Mouse (Mus musculus) urinary bladder, postnatal 36 days (tissue): Measurements from ENCODE around the gene Fcgr1.
A peak's percentile ranks its signal among the peaks of the same experiment; 100 is the strongest.
"Not testable (repeated sequence)": the region's sequence is repeated elsewhere in the genome, so short reads cannot be mapped to it uniquely, and the experiment has no call there.

Experiments
- DNase-seq, 2 experiments: peaks; one replicate each; pipeline ENCODE4 v3.0.0; 2022; ENCODE audit warnings: low spot score in 2 of 2, mixed read lengths in 1 of 2

Fcgr1 gene

DNA sequence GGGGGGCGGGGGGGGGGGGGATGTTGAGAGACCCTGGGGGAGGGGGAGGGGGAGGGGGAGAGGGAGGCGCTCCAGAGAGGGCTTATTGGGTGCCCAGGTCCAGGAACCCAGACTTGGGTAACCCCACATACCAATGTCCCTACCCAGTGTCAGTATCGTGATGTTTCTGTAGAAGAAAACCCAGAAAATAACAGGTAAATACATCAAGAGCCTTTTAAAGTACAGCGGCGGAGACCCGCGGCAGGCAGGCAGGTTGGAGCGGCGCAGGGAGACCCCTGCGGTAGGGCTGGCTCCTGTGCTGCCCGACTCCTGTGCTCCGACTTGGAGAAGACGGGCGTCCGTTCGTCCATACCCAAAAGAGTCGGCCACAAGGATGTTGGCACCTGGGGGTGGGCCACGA is 33.9 kb upstream of the Fcgr1 start:
- DNase-seq = no peak

DNA sequence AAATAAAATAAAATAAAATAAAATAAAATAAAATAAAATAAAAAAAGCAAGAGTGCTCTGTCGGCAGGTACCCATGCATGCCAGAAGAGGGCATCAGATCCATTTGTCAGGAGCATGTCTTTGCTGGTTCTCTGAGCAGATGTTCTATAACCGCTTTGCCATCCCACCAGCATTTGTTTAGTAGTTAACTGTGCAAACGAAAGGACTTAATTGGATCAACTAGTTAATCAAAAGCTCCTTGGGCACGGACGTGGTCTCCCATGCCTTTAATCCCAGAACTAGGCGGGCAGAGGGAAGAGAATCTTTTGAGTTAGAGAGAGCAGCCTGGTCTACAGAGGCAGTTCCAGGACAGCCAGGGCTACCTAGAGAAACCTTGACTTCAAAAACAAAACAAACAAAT is 33.4 kb upstream of the Fcgr1 start:
- no peak for DNase-seq

DNA sequence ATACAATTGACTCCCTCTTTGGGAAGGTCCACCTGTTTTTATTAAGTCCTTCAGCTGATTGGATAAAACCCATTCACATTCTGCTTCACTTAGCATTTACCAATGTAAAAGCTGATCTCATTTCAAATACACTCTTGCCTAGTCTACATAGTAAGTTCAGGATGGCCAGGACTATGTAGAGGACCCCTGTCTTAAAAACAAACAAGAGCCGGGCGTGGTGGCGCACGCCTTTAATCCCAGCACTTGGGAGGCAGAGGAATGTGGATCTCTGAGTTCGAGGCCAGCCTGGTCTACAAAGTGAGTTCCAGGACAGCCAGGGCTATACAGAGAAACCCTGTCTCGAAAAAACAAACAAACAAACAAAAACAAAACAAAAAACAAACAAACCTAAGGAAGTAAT is 30.0 kb upstream of the Fcgr1 start:
- not testable (repeated sequence) for DNase-seq

DNA sequence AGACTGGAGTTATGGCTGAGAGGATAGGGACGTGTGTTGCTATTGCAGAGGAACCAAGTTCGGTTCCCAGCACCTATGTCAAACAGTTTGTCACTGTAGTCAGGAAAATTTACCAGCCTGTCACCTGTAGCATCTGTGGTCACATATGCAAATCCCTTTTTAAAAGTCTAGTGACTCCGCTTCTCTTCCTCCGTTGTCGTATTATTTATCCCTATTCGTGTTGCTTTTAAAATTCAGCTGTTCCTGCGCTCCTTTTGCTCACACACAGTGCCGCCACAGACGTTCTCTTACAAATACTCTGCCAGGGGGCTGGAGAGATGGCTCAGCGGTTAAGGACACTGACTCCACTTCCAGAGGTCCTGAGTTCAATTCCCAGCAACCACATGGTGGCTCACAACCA is 28.8 kb upstream of the Fcgr1 start:
- no peak for DNase-seq

DNA sequence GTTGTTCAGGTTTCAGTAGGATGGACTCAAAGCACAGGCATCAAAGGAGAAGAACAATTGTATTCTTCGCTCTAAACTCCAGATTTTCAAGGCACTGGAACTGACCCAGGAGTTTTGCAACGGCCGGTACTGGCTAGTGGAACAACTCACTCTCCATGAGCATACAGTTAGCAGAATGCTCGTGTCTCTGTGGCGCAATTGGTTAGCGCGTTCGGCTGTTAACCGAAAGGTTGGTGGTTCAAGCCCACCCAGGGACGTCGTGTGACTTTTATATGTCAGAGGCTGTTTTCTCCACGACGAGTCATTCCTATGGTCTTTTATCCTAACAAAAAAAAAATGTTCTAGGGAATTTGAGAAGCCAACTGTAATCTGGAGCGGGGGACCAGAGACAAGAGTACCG is 28.1 kb upstream of the Fcgr1 start:
- no peak for DNase-seq

DNA sequence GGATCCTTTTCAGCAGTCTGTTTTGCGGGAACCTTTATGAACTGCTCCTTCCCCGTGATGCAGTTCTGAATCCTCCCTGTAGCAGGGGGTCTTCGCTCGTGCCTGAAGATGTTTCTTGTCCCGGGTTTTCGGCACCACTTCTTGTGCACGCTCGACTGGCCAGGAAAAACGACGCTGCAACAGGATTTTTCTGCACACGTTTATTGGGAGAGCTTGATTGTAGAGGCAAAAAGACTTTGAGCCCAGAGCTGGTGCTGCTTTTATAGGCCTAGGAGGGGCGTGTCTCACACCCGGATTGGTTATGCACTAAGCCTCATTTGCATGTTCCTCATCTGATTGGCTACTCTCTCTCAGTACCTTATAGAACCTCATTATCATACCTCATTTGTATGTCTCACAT is 26.2 kb upstream of the Fcgr1 start:
- DNase-seq = not testable (repeated sequence)

DNA sequence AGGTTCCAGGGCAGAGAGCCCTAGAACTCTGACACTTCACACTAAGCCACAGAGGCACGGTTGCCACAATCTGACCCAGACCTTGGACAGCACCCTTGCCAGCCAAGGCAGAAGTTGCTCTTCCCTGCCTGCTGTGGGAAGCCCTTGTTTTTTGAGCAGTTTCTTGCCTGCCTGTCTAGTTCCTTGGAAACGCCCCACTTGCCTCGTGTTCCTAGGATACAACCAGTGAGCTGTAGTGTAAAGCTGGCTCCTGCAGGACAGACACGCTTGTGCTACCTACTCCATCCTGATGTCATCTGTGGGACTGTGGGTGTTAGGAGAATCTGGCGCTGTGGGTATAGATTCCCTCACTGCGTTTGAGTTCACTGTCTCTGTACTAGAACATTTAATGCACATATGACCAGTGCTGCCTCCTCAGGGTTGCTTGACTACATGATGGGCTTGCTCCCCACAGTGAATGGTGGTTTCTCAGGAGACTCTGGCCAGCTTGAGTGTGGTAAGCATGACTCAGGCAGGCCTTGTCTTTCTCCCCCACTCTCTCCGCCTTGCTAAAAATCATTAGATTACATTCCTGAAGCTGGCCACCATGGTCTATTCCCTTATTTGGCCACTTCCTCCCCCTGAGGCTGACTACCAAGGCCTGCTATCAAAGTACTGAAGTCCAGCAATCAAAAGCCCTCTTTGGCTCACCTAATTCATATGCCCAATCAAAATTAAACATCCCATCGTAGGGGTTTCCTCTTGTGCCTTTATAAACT is 18.8 kb upstream of the Fcgr1 start:
- no peak for DNase-seq

DNA sequence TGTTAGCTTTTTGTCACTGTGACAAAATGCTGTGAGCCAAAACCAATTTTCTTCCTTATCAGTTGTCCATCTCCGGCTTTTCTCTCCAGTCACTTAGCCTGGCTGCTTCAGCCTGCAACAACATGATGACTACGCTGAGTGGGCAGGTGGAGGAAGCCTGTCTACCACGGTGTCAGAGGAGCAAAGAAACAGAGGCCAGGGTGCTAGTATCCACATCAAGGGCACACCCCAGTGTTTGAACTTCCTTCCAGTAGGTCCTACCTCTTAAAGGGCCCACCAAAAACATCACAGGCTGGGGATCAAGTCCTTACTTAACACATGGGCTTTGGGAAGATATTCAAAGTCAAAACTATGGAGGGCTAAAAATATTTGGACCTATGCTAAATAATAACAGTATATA is 15.7 kb upstream of the Fcgr1 start:
- DNase-seq = no peak

DNA sequence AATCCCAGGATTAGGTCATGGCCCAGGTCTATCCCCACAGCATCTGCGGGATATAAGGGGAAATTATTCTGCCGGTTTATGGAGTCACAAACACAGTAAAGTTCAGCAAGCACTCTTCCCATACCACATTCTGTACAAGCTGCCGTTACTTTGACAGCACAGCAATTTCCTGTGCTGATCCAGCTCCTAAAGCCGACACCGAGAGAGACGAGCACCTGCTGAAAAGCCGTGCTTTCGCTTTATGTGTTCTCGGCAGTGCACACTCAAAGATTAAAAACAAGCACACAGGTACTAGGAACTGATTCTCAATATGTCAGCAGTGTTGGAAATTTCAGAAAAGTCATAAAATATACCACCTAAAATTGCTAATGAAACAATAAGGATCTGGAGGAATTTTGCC is 12.7 kb upstream of the Fcgr1 start:
- DNase-seq = no peak

DNA sequence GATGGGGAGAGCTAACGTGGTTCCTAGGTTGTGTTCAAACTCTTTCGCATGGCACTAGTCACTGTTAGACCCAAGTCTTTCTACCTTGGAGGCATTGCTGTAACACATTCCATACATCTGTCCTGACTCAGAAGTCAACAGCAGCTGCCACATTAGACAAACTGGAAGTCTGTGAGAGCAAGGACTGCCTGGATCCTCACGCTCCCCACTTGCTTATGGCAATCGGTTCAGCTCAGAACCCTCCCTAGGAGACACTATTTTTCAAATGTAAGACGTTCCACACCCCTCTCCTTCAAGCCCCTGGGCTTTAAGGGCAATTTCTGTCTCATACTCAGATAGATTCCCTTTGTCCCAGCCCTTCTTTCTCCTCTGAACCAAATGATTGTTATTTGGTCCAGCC is 8.3 kb upstream of the Fcgr1 start:
- DNase-seq = no peak

DNA sequence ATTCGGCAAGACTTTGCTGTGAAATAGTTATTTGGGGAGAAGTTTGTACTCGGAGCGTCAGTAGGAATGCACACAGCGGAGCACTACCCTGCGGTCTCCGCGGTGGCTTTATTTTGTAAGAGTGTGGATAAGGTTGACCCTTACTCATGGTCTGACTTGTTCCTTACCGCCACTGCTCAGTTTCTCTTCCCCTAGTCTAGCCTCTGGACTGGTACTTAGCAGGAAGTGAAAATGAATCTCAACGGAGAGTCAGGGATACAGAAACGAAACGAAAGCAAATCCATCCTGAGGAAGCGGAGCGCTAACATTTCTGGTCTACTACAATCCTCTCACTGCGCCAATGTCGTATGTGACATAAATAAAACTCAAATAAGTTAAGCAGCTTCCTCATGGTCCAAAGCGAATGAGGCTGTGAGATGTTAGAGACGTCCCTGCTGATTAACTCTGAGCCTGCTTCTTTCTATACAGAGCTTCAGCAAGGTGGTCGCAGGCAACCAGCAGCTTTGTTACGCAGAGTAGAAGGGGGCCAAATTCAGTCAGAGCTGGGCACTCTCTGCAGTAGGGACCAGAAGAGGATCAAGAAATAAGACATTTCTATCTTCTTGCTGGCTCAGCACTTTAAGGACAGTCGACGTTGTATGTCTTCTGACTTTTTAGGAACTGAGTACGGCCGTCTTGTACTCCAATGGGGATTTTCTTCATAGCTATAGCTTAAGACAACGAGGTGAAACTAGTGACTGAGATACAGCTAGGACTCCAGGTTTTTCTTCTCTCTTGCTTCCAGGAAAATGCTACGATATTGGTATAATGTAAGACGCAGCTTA is 7.1 kb upstream of the Fcgr1 start:
- no peak for DNase-seq

DNA sequence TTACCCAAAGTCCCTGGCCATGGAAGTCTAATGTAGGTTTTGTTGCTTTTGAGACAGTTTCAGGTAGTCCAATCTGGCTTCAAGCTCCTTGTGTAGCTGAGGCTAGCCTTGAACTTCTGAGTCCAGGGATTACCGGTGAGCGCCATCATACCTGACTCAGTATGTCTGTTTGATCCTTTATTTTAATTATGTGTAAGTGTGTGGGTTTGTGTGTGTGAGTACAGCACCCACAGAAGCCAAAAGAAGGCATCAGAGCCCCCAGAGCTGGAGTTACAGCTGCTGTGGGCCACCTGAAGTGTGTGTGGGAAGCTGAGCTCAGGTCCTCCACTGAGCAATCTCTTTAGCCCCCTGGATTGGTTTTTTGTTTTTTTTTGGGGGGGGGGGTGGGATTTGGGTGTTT is 5.8 kb upstream of the Fcgr1 start:
- DNase-seq = no peak

DNA sequence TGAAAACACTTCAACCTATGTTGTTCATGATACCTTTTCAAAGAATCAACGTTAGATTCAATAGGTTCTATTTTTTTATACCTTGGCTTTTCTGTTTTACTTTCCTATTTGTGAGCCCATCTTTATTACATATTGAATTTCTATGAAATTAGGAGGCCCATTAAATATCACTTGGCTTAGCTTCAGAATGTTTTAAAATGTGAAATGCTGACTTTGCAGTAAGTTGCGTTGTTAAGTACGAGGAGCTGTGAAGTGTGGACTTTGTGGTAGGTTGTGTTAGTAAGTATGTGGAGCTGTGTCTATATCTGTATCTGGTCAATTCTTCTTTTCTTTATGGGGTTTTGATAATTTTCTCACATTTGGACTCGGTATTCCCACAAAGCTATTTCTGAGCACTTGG is 4.6 kb upstream of the Fcgr1 start:
- no peak for DNase-seq

DNA sequence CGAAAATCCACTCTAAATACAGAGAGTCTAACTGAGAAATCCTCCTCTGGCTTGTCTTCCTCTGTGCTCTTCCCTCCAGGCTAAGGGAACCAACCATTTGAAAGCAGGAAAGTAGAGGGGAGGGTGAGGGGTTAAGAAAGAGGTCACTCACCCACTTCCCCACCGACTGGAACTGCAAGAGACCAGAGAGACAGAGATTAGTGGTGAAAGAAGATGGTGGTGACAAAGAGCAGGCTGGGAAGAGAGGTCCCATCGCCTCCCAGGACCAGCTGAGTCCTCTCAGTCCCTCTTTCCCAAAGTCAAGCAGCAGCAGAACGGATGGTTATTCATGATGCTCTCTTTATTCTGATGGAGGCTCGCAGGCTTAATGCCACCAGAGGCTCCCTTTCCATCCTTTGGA is 401 bp downstream of the Fcgr1 start:
- DNase-seq = no peak

DNA sequence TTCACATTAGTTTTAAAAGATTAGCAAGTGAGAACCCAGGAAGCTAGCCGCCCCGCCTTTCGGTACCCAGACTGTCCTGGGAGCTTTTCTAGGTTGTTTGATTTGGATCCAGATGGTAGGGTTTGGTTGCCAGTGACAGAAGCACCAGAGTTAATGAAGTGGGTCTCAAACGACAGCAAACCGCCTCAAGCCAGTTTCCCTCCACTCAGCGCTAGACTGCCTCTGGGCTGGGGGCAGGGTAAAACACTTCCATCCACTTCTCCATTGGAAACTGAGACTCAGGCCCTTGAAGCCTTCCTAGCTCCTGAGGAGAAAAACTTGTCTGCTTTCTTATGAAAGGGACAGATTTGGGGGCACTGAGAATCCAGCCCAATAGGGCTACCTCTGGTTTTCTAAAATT is 1.1 kb downstream of the Fcgr1 start:
- no peak for DNase-seq

DNA sequence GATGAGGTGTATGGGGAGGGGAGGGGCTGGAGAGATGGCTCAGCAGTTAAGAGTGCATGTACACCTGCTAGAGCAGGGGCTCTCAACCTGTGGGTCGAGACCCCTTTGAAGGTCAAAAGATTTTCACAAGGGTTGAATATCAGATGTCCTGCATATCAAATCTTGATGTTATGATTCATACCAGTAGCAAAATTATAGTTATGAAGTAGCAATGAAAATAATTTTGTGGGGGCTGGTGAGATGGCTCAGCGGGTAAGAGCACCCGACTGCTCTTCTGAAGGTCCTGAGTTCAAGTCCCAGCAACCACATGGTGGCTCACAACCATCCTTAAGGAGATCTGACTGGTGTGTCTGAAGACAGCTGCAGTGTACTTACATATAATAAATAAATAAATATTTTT is 3.0 kb downstream of the Fcgr1 start:
- not testable (repeated sequence) for DNase-seq

DNA sequence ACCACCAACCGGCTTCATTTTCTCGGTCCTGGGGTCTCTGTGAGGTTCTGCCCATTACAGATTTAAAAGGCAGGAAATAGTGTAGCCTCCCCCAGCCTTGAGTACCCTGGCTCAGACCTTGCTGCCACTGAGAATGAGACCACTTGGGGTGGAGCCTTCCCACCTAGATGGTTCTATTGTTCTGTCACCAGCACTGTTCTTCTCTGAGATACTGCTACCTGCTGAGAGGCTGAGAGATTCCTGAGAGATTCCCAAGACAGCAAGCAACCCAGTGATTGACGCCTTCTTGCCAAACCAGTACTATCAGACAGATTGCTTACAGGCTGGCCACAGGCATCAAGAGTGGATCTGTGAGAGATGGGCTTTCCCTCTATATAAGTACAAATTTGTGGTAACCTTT is 4.6 kb downstream of the Fcgr1 start:
- no peak for DNase-seq

DNA sequence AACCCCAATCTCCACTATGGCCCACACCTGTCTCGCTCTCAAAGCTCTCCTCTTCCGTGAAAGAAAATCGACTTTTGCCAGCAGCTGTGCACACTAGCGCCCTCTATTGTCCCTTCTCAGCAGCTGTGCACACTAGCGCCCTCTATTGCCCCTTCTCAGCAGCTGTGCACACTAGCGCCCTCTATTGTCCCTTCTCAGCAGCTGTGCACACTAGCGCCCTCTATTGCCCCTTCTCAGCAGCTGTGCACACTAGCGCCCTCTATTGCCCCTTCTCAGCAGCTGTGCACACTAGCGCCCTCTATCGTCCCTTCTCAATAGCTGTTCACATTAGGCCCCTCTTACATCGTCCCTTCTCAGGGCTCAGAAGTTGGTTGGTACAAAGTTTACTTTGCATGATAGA is 6.4 kb downstream of the Fcgr1 start:
- not testable (repeated sequence) for DNase-seq

DNA sequence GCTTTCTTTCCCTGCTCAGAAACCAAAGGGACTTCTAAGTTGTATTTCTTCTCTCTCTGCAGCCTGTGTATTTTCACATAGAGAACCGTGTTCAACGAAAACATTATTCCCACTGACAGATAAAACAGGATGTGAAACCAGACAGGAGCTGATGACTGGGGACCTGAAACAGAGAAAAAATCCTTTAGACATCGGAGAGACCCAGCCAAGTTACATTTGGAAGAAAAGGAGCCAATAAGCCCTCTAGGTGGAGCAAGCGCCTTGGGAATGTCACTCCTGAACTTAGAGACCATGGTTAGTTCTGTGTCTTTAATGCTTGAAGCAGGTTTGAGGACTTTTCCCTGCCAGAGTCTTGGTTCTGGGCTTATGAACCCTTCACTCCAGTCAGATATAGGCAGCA is 9.3 kb downstream of the Fcgr1 start:
- no peak for DNase-seq

DNA sequence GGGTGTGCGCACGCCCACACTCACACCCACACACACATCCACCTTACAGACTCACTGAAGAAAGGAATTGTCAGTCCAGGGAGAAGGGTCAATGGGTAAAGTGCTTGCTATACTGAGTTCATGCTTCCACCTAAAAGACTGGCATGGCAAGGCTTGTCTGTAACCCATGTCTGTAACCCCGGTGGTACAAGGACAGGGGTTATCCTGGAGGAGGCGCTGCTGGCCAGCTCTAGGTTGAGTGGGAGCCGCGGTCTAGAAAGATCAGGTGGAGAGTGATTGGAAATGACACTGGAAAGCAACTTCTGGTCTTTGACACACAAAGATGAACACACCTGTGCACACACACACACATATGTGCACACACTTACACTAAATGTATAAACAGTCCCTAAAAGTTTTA is 13.1 kb downstream of the Fcgr1 start:
- DNase-seq = no peak

DNA sequence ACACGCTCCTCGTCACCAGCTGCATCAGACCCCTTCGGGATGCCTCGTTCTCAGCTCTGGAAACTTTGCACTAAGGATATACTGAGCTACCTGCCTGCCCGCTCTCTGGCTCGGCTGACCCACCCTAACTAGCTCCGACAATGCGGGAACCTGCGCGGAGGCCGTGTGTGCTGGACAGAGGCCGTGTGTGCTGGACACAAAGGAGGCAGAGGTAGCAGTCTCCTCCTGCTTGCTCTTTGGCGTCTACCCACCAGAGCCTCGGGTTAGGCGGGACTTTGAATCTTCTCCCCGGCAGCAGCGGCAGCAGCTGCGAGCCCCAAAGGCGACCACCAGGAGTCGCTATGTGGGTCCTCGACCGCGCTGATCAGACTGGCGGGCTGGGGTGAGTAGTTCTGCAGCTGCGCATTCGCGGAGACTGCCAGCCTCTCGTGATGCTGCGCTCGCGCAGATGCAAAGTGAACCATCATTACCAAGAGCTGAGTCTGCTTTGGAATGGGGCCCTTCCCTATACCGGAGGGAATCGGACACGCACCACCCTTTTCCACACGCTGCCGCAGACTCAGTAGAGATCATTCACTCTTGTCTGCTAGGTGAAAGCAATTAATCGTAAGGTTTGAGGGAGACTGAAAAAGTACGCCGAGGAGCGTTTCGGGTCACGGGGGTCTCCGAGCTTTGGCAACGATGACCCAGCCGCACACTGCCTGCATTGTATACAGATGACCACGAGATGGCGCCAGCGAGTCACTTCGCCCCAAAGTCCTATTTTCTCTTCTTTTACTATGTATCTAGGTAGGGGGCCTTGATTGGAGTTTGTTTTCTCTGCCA is 15.8 kb downstream of the Fcgr1 start:
- peak; percentile 77 to 88 for DNase-seq

DNA sequence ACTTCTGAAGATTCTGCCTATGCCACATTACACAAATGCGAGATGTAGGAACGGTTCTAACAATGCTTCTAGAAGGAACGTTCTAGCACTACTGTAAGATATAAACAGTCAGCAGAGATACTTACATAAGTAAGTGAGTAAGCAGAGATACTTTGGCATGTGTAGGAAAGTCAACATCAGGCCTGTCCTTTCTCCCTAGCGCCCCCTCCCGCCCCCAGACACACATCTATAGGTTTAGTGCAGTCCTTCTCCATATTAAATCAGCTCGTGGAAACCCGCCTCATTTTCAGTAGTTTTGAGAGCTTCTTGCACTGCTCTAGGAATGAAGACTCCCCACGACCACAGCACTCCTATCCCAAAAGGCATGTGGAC is 16.4 kb downstream of the Fcgr1 start:
- peak in 1 of 2 experiments; percentile 14 for DNase-seq
